Mouse (Mus musculus) embryonic fibroblast, embryonic 13.5 days (primary cell): ENCODE results near the gene Faap100.

ENCODE experiments used
- CTCF ChIP-seq: IDR thresholded peaks from 2 replicates; pipeline ENCODE4 v1.5.1; 2011; ENCODE audit warnings: mild to moderate bottlenecking, control low read depth, low read length, moderate library complexity, borderline replicate concordance; ENCODE audit not compliant: insufficient read depth
- POLR2A ChIP-seq: IDR thresholded peaks from 2 replicates; pipeline ENCODE4 v1.6.1; 2011; ENCODE audit warnings: low read depth, mild to moderate bottlenecking, control low read depth, low read length, moderate library complexity

GRCm38 (mm10) chr11:120319310-120319709 lies 59.3 kb downstream of the Faap100 start:
- no peak for TF ChIP-seq CTCF
- TF ChIP-seq POLR2A = no peak
